Mouse (Mus musculus) stomach, embryonic 15.5 days (tissue): ENCODE results near the gene 9830107B12Rik. TPM values are rescaled to one million over a fixed set of nuclear protein-coding genes. Genes with fewer than 3 reads are reported as not detected.

Experiments used
- ATAC-seq: fragments of 200-750 bp; cut with Nextera tagmentation; 2 replicates; pipeline ENCODE4 v1.8.0; 2017; ENCODE audit warnings: low read depth, moderate number of reproducible peaks, moderate TSS enrichment; ENCODE audit not compliant: insufficient read depth, low FRiP score
- H3K27ac ChIP-seq: fragments of 300-500 bp; sonication (generic); 2 replicates; pipeline ENCODE4 v1.5.1; 2015; ENCODE audit warnings: mild to moderate bottlenecking, inconsistent platforms
- H3K27me3 ChIP-seq: fragments of 300-500 bp; sonication (generic); replicated peaks from 2 replicates; pipeline ENCODE4 v1.6.1; 2015; ENCODE audit warnings: inconsistent platforms
- H3K36me3 ChIP-seq: fragments of 300-500 bp; sonication (generic); 2 replicates; pipeline ENCODE4 v1.6.1; 2015; ENCODE audit warnings: inconsistent platforms
- H3K4me1 ChIP-seq: fragments of 300-500 bp; sonication (generic); 2 replicates; pipeline ENCODE4 v1.6.1; 2015; ENCODE audit warnings: inconsistent platforms
- H3K4me2 ChIP-seq: fragments of 300-500 bp; sonication (generic); 2 replicates; pipeline ENCODE4 v1.6.1; 2015; ENCODE audit warnings: mild to moderate bottlenecking, inconsistent platforms
- H3K4me3 ChIP-seq: fragments of 300-500 bp; sonication (generic); replicated peaks from 2 replicates; pipeline ENCODE4 v1.5.1; 2015; ENCODE audit warnings: inconsistent platforms
- H3K9ac ChIP-seq: fragments of 300-500 bp; sonication (generic); 2 replicates; pipeline ENCODE4 v1.6.1; 2015; ENCODE audit warnings: inconsistent platforms
- H3K9me3 ChIP-seq: fragments of 300-500 bp; sonication (generic); 2 replicates; pipeline ENCODE4 v1.6.1; 2016; ENCODE audit warnings: inconsistent platforms
- WGBS: fragments of 180-500 bp; shearing (Covaris S2); methylation state at CpG from one replicate; pipeline ENCODE4 v1.1.7; 2015; 5-methylcytosine and 5-hydroxymethylcytosine counted together
- polyA plus RNA-seq: library from polyadenylated mRNA; unstranded; fragments of >200 nt; fragmentation: Nextera tagmentation; extraction: Ambion mirVana; gene quantifications from 2 replicates; pipeline ENCODE4 v1.2.1, GENCODE M21; 2015

Gene 9830107B12Rik
- polyA plus RNA-seq, 1 experiment from 2014 or later, result 0.19 TPM

- Histone ChIP-seq H3K4me2 (no peak overlapping the region), H3K9ac (no peak overlapping the region), H3K4me1 (no peaks in the 10 kb centered on the region), H3K27ac (no peak overlapping the region), H3K4me3 (no peak overlapping the region), H3K27me3 (peaks cover 12% of the 10 kb centered on the region; the same call in 1 of the 2 replicates), H3K9me3 (no peaks in the 10 kb centered on the region), H3K36me3 (no peaks in the 10 kb centered on the region)
- no peak for ATAC-seq
- WGBS, result 76% methylated on average over 12 of the region's 12 CpGs
Measured at GRCm38 (mm10) chr17:48090305-48090704, 55.8 kb downstream of the 9830107B12Rik start.

DNA sequence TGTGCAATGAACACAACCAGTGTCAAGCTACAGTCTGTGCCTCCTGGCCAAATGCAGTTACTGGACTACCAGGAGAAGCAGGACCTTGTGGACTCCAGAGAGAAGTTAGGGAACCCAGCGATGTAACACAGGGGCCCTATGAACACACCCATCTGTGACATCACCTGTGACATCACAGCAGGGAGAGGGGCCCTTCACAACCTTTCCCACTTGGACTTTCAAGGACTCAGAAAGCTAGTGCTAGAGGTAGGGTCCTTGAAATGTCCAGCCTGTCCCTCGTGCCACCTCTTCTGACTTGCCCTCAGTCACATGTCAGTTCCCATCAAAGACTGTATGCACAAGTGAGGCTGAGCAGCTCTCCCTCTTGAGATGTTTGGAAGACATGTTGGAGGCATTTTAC is 56.6 kb downstream of the 9830107B12Rik start:
- no peak overlapping the region for H3K4me3 ChIP-seq
- 73% methylated on average over 2 of the region's 2 CpGs for WGBS
- no peaks in the 10 kb centered on the region for H3K9me3 ChIP-seq
- H3K27ac ChIP-seq, result no peak overlapping the region
- no peak for ATAC-seq
- no peak overlapping the region for H3K9ac ChIP-seq
- H3K4me1 ChIP-seq, result no peaks in the 10 kb centered on the region
- peaks cover 4% of the 10 kb centered on the region; the same call in 1 of the 2 replicates for H3K27me3 ChIP-seq
- H3K4me2 ChIP-seq, result no peak overlapping the region
- H3K36me3 ChIP-seq, result no peaks in the 10 kb centered on the region

GRCm38 (mm10) chr17:48089019-48089418 is 57.0 kb downstream of the 9830107B12Rik start, which contains the start of gene 1700067P10Rik:
1700067P10Rik (plus strand) TSS chr17:48089319.
- 0 out of 2 replicates have a peak, but pooled peaks cover 1% of the 10 kb centered on the region for H3K27me3 ChIP-seq
- ATAC-seq, result no peak
- no peaks in the 10 kb centered on the region for H3K4me1 ChIP-seq
- no peak within 1 kb of the TSS for H3K9ac ChIP-seq
- H3K4me2 ChIP-seq, result no peak within 1 kb of the TSS
- H3K36me3 ChIP-seq, result no peaks in the 10 kb centered on the region
- no peak within 1 kb of the TSS for H3K27ac ChIP-seq
- no peak within 1 kb of the TSS for H3K4me3 ChIP-seq
- no peaks in the 10 kb centered on the region for H3K9me3 ChIP-seq

DNA sequence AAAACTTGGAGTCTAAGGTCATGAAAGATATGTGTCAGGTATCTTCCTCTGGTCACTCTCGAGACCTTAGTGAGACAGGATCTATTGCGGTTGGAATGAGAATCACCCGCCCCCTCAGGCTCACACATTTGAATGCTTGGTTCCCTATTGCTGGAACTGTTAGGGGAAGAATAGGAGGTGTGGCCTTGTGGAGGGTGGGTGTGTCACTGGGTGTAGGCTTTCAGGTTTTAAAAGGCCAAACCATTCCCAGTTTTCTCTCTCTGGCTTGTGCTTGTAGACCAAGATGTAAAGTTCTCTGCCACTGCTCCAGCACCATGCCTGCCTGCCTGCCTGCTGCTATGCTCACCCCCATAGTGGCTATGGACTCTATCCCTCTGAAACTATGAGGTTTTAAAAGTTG is 65.4 kb downstream of the 9830107B12Rik start:
- Histone ChIP-seq H3K36me3 (no peaks in the 10 kb centered on the region), H3K9me3 (no peaks in the 10 kb centered on the region)
- 50% methylated on average over 3 of the region's 3 CpGs for WGBS

More for the DNA sequence above, 65.4 kb downstream of the 9830107B12Rik start:
- H3K27me3 ChIP-seq, result no peaks in the 10 kb centered on the region
- H3K27ac ChIP-seq, result no peak overlapping the region
- H3K4me3 ChIP-seq, result no peak overlapping the region
- no peak overlapping the region for H3K4me2 ChIP-seq
- no peak overlapping the region for H3K9ac ChIP-seq
- ATAC-seq, result no peak
- H3K4me1 ChIP-seq, result no peaks in the 10 kb centered on the region

Other genes starting within 250 kb of the 9830107B12Rik start
- 25.0 and 30.9 TPM in 2 replicates for gene Foxp4, start 221.6 kb downstream of the 9830107B12Rik start, polyA plus RNA-seq
- gene 1700122O11Rik, start 108.0 kb downstream of the 9830107B12Rik start, polyA plus RNA-seq, result 0.18 TPM in 1 of 2 replicates, not detected in the other
- gene 1700067P10Rik, start 56.9 kb downstream of the 9830107B12Rik start, polyA plus RNA-seq, result not detected in 2 replicates
- gene A530064D06Rik, start 21.0 kb upstream of the 9830107B12Rik start, polyA plus RNA-seq, result 0.32 and 0.35 TPM in 2 replicates
- gene Trem1, start 86.5 kb upstream of the 9830107B12Rik start, polyA plus RNA-seq, result 0.34 and 0.60 TPM in 2 replicates
- 1.1 and 1.6 TPM in 2 replicates for gene Trem3, start 101.5 kb upstream of the 9830107B12Rik start, polyA plus RNA-seq
- gene Treml4, start 118.0 kb upstream of the 9830107B12Rik start, polyA plus RNA-seq, result 1.3 TPM in 2 replicates
- gene Treml2, start 153.2 kb upstream of the 9830107B12Rik start, polyA plus RNA-seq, result 0.30 and 0.48 TPM in 2 replicates
- gene B430306N03Rik, start 169.9 kb upstream of the 9830107B12Rik start, polyA plus RNA-seq, result 0.68 and 0.99 TPM in 2 replicates
- gene Trem2, start 200.1 kb upstream of the 9830107B12Rik start, polyA plus RNA-seq, result 3.3 and 4.4 TPM in 2 replicates
- 0.42 and 0.84 TPM in 2 replicates for gene Treml1, start 213.6 kb upstream of the 9830107B12Rik start, polyA plus RNA-seq